Mouse (Mus musculus): ENCODE measurements around the gene Ubn2. TPM values are rescaled to one million over a fixed set of nuclear protein-coding genes. Genes with fewer than 3 reads are reported as not detected.
"Not testable (repeated sequence)": the region's sequence is repeated elsewhere in the genome, so short reads cannot be mapped to it uniquely, and the experiment has no call there.

Gene Ubn2
- polyA plus RNA-seq, 1 experiment: 3.1 TPM

GRCm38 (mm10) chr6:38533428-38534405 lies 100.0 kb downstream of the Ubn2 start, which contains the start of gene Fmc1:
TSS of gene Fmc1 (plus strand) at chr6:38533502.
- WGBS: 1% methylated on average over 41 of the region's 41 CpGs
- peak; percentile 99 for DNase-seq (ENCODE audit: low read depth, low spot score)

GRCm38 (mm10) chr6:38534640-38535365 lies 101.1 kb downstream of the Ubn2 start:
- peak; percentile 94 for DNase-seq (ENCODE audit: low read depth, low spot score)
- under 1% methylated on average over 53 of the region's 53 CpGs for WGBS

GRCm38 (mm10) chr6:38535366-38535690 lies 101.6 kb downstream of the Ubn2 start:
- no peak for DNase-seq (ENCODE audit: low read depth, low spot score)
- WGBS: under 1% methylated on average over 9 of the region's 9 CpGs

GRCm38 (mm10) chr6:38535788-38536187 lies 102.0 kb downstream of the Ubn2 start:
- no peak for DNase-seq (ENCODE audit: low read depth, low spot score)
- WGBS: 85% methylated on average over 1 of the region's 1 CpGs

GRCm38 (mm10) chr6:38544141-38544540 lies 110.4 kb downstream of the Ubn2 start:
- not testable (repeated sequence) for DNase-seq (ENCODE audit: low read depth, low spot score)
- 91% methylated on average over 5 of the region's 5 CpGs for WGBS

GRCm38 (mm10) chr6:38547005-38547404 lies 113.3 kb downstream of the Ubn2 start:
- DNase-seq (ENCODE audit: low read depth, low spot score): not testable (repeated sequence)
- WGBS: 90% methylated on average over 2 of the region's 2 CpGs

- DNase-seq (ENCODE audit: low read depth, low spot score): no peak
- WGBS: 88% methylated on average over 1 of the region's 1 CpGs
Observed at GRCm38 (mm10) chr6:38547707-38548106, 114.0 kb downstream of the Ubn2 start.

- WGBS: 95% methylated on average over 7 of the region's 7 CpGs
Observed at GRCm38 (mm10) chr6:38548595-38548994, 114.8 kb downstream of the Ubn2 start.

GRCm38 (mm10) chr6:38549840-38550239 lies 116.1 kb downstream of the Ubn2 start:
- WGBS: 68% methylated on average over 6 of the region's 6 CpGs
- DNase-seq (ENCODE audit: low read depth, low spot score): not testable (repeated sequence)

More at GRCm38 (mm10) chr6:38548595-38548994, 114.8 kb downstream of the Ubn2 start:
- not testable (repeated sequence) for DNase-seq (ENCODE audit: low read depth, low spot score)

- WGBS: 1% methylated on average over 28 of the region's 28 CpGs
- DNase-seq (ENCODE audit: low read depth, low spot score): no peak
Observed at GRCm38 (mm10) chr6:38550250-38551061, 116.7 kb downstream of the Ubn2 start.

- WGBS: under 1% methylated on average over 98 of the region's 98 CpGs
- DNase-seq (ENCODE audit: low read depth, low spot score): peak; percentile 74
Observed at GRCm38 (mm10) chr6:38551062-38551988, 117.6 kb downstream of the Ubn2 start, which contains the start of gene Luc7l2. TSS of gene Luc7l2 (plus strand) at chr6:38551334.

GRCm38 (mm10) chr6:38551989-38552635 lies 118.4 kb downstream of the Ubn2 start:
- under 1% methylated on average over 32 of the region's 32 CpGs for WGBS
- DNase-seq (ENCODE audit: low read depth, low spot score): peak; percentile 81

- DNase-seq (ENCODE audit: low read depth, low spot score): no peak
- WGBS: 6% methylated on average over 5 of the region's 5 CpGs
Observed at GRCm38 (mm10) chr6:38552636-38553000, 118.9 kb downstream of the Ubn2 start.

Other genes with a start within 250 kb of the Ubn2 start
- gene D630045J12Rik, start 179.9 kb upstream of the Ubn2 start, polyA plus RNA-seq (2012; rRNA removed): 0.26 and 0.34 TPM in 2 replicates
- gene Zc3hav1l, start 134.7 kb upstream of the Ubn2 start, polyA plus RNA-seq (2012; rRNA removed): 0.64 and 1.2 TPM in 2 replicates
- gene Zc3hav1, start 79.3 kb upstream of the Ubn2 start, polyA plus RNA-seq (2012; rRNA removed): 22.8 and 36.8 TPM in 2 replicates
- gene Ttc26, start 52.5 kb upstream of the Ubn2 start, polyA plus RNA-seq (2012; rRNA removed): 0.34 and 0.40 TPM in 2 replicates
- gene Fmc1, start 99.6 kb downstream of the Ubn2 start, polyA plus RNA-seq (2012; rRNA removed): 204 and 234 TPM in 2 replicates
- 9.9 and 16.4 TPM in 2 replicates for gene Luc7l2, start 117.4 kb downstream of the Ubn2 start, polyA plus RNA-seq (2012; rRNA removed)
- gene Klrg2, start 203.3 kb downstream of the Ubn2 start, polyA plus RNA-seq (2012; rRNA removed): 0.19 and 0.26 TPM in 2 replicates
- 0.66 TPM in 2 replicates for gene Clec2l, start 229.1 kb downstream of the Ubn2 start, polyA plus RNA-seq (2012; rRNA removed)

All from large intestine, adult 2 months (tissue).